Mouse (Mus musculus): ENCODE results near the gene Caly.
A peak's percentile ranks its signal among the peaks of the same experiment; 100 is the strongest.

The Caly gene

GRCm38 (mm10) chr7:140092924-140093528 is 10.7 kb upstream of the Caly start, which contains the start of gene Prap1:
Gene Prap1, plus strand, starts transcription at chr7:140093395.
- no peak for DNase-seq (ENCODE audit: extremely low read depth, insufficient read length, low spot score)

- no peak for DNase-seq (ENCODE audit: extremely low read depth, insufficient read length, low spot score)
Observed at GRCm38 (mm10) chr7:140090601-140091000, 8.3 kb upstream of the Caly start.

- no peak for DNase-seq (ENCODE audit: extremely low read depth, insufficient read length, low spot score)
Observed at GRCm38 (mm10) chr7:140081408-140082241, 723 bp downstream of the Caly start.

- no peak for DNase-seq (ENCODE audit: extremely low read depth, insufficient read length, low spot score)
Observed at GRCm38 (mm10) chr7:140080503-140081156, 1.7 kb downstream of the Caly start.

DNA sequence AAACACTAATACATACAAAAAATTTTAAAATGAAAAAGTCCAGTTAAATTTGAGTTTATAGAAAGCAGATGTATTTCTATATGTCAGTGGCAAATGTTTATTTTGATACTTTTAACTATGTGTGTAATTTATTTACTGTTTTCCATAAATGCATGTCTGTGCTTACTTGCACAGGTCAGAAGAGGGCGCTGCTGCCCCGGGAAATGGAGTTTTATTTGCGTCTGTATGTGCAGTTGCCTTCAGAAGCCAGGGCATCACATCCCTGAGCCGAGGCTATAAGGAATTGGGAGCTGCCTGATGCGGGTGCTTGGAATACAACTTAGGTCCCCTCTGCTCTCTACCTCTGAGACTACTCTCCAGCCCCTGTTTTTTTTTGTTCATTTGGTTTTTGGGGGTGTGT is 3.6 kb downstream of the Caly start:
- no peak for DNase-seq (ENCODE audit: extremely low read depth, insufficient read length, low spot score)

GRCm38 (mm10) chr7:140077698-140078097 is 4.7 kb downstream of the Caly start:
- DNase-seq (ENCODE audit: extremely low read depth, insufficient read length, low spot score), result no peak

GRCm38 (mm10) chr7:140070042-140070711 is 12.2 kb downstream of the Caly start:
- DNase-seq (ENCODE audit: extremely low read depth, insufficient read length, low spot score), result no peak

GRCm38 (mm10) chr7:140067397-140067796 is 15.0 kb downstream of the Caly start:
- DNase-seq (ENCODE audit: extremely low read depth, insufficient read length, low spot score), result no peak

GRCm38 (mm10) chr7:140063092-140063491 is 19.3 kb downstream of the Caly start:
- no peak for DNase-seq (ENCODE audit: extremely low read depth, insufficient read length, low spot score)

DNA sequence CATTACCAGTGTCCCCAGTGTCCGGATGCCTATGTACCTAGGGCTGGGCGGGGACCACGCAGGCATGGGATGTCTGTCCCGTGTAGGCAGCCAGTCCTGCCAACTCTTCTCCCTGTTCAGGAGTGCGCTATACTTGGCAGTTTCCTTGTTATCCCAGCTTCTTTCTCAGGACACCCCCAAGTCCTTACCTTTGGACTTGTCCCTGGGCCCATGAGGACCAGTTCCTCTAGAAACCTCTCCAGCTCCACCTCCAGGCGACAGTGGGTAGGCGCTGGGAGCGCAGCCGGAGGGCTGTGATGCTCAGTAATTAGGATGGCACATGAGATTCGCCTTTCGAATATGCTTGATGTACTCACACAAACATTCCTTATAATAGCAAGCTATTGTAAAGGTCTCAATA is 20.0 kb downstream of the Caly start:
- peak; percentile 29 for DNase-seq (ENCODE audit: extremely low read depth, insufficient read length, low spot score)

DNA sequence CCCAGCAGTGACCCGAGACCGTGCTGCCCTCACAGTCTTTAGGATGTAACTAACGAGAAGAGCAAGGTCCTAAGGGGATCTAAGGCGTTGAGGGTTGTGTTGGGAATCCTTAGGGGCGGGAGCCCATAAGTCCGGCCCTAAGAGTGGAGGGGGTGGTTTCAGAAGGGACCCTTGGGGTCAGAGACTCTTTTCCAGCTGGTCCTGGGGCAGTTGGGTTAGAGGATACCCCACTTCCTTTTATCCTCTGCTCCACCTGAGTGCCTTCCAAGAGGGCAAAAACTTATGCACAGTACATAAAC is 20.6 kb downstream of the Caly start:
- no peak for DNase-seq (ENCODE audit: extremely low read depth, insufficient read length, low spot score)

GRCm38 (mm10) chr7:140060936-140061831 is 21.2 kb downstream of the Caly start:
- DNase-seq (ENCODE audit: extremely low read depth, insufficient read length, low spot score), result no peak

DNA sequence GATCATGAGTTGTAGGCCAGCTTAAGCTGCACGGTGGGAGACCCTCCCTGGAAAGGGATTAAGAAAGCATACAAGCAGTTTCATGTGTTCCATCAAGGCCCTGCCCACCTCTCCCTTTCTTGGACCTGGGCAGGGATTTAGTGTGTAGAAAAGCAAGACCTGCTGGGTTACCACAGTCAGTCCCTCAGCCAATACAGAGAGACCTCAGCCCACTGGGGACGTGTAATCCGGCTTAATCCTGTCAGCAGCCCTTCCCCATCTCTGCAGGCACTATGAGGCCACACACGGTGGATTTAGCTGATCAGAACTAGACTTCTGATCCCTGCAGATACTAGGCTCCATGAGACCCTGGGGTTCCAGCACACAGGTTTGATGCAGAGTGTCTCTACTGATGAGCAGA is 22.7 kb downstream of the Caly start:
- DNase-seq (ENCODE audit: extremely low read depth, insufficient read length, low spot score), result no peak

GRCm38 (mm10) chr7:140058528-140058927 is 23.8 kb downstream of the Caly start:
- no peak for DNase-seq (ENCODE audit: extremely low read depth, insufficient read length, low spot score)

- DNase-seq (ENCODE audit: extremely low read depth, insufficient read length, low spot score), result peak; percentile 75
Observed at GRCm38 (mm10) chr7:140057413-140058407, 24.6 kb downstream of the Caly start.

DNA sequence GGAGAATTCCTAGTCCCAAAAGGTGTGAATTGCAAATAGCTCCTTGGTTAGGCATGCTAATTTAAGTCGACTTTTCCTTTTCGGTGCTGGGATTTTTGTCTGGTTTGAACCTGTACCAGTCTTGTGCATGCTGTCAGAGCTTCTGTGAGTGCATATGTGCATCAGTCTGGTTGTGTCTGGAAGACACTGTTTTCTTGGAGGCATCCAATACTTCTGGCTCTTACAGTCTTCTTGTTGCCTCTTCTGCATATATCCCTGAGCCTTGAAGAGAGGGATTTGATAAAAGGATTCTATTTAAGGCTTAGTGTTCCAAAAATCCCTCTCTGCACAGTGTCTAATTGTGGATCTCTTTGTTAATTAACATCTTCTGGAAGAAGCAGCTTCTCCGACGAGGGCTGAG is 28.2 kb downstream of the Caly start:
- DNase-seq (ENCODE audit: extremely low read depth, insufficient read length, low spot score), result no peak

DNA sequence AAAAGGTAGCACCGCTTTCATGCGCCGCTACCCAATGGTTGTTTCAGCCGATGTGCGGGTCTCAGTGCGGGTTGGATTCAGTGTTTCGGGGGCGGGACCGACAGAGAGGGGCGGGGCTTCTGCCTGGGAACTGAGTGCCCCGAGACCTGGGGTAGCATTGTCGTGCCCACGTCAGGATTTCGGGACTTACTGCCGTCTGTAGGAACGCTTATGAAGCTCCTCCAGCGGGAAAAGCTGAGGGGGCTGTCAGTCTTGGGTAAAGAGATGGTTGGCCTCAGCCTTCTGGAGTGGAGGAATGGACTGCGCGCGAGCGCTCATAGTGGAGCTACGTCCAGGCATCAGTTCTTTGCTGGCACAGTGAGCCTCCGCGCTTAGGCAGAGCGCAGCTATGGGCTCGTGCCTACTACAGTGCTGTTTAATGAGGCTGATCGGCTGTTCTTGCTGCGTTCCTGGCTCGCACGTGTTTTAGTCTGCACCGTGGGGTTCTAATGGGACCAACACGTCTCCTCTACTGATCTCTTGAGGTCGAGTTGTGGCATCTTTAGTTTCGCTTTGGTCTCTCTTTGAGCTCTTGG is 33.1 kb downstream of the Caly start:
- no peak for DNase-seq (ENCODE audit: extremely low read depth, insufficient read length, low spot score)

DNA sequence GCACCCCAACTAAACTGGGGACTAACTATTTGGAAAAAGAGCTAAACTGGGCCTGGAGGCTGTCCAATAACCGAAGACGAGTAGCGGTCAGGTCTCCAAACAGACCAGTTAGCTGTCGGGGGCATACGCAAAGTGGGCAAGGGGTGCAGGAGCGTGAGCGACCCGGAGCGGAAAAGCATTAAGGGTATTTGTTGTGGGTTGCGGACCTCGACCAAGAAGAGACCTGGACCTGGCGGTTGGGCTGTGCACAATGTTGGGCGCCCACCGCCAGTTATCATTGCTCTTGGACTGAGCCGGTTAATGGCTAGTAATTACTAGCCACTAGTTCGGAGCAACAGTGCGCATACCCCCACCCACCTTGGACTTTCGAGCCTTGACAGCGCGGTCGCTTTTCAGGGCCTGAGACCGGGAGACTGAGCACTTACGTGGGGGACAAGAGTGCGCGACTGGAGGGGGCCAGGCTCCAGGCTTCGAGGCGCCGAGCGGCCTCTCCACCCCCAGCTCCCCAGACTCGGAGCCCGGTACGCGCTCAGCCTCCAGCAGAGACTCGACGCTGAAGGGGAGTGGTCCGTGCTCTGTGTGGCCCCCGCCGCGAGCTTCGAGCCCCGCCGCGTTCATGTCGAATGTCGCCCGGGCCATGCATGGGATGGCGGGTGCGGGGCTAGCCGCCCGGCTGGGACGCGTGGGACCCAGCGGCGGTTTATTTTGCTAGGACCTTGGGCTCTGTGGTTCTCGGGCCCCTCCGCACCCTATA is 33.8 kb downstream of the Caly start, which contains the start of gene Msx3:
TSS of gene Msx3 (minus strand) at position 729 of the 754 bp plus-strand sequence.
- DNase-seq (ENCODE audit: extremely low read depth, insufficient read length, low spot score), result no peak

Measured in 3134 (cell line).